Mouse (Mus musculus): ENCODE data around the gene Prkn.

Prkn gene

GRCm38 (mm10) chr17:11127217-11127616 is 287.0 kb downstream of the Prkn start:
- no peak for DNase-seq (ENCODE audit: low spot score in 2 of 2)

GRCm38 (mm10) chr17:11130919-11131318 is 290.7 kb downstream of the Prkn start:
- no peak for DNase-seq (ENCODE audit: low spot score in 2 of 2)

- DNase-seq (ENCODE audit: low spot score in 2 of 2), result peak in 1 of 2 experiments; percentile 32
Measured at GRCm38 (mm10) chr17:11142321-11142720, 302.1 kb downstream of the Prkn start.

- no peak for DNase-seq (ENCODE audit: low spot score in 2 of 2)
Measured at GRCm38 (mm10) chr17:11156119-11156518, 315.9 kb downstream of the Prkn start.

- DNase-seq (ENCODE audit: low spot score in 2 of 2), result peak; percentile 48 to 57
Measured at GRCm38 (mm10) chr17:11157536-11157935, 317.4 kb downstream of the Prkn start.

- no peak for DNase-seq (ENCODE audit: low spot score in 2 of 2)
Measured at GRCm38 (mm10) chr17:11161436-11161835, 321.3 kb downstream of the Prkn start.

GRCm38 (mm10) chr17:11162770-11163169 is 322.6 kb downstream of the Prkn start:
- no peak for DNase-seq (ENCODE audit: low spot score in 2 of 2)

GRCm38 (mm10) chr17:11187356-11187755 is 347.2 kb downstream of the Prkn start:
- no peak for DNase-seq (ENCODE audit: low spot score in 2 of 2)

GRCm38 (mm10) chr17:11188494-11188893 is 348.3 kb downstream of the Prkn start:
- no peak for DNase-seq (ENCODE audit: low spot score in 2 of 2)

GRCm38 (mm10) chr17:11190306-11190705 is 350.1 kb downstream of the Prkn start:
- DNase-seq (ENCODE audit: low spot score in 2 of 2), result no peak

- no peak for DNase-seq (ENCODE audit: low spot score in 2 of 2)
Measured at GRCm38 (mm10) chr17:11198134-11198533, 357.9 kb downstream of the Prkn start.

- DNase-seq (ENCODE audit: low spot score in 2 of 2), result peak in 1 of 2 experiments; percentile 11
Measured at GRCm38 (mm10) chr17:11209063-11209462, 368.9 kb downstream of the Prkn start.

- no peak for DNase-seq (ENCODE audit: low spot score in 2 of 2)
Measured at GRCm38 (mm10) chr17:11211006-11211405, 370.8 kb downstream of the Prkn start.

GRCm38 (mm10) chr17:11211591-11211990 is 371.4 kb downstream of the Prkn start:
- no peak for DNase-seq (ENCODE audit: low spot score in 2 of 2)

GRCm38 (mm10) chr17:11213689-11214088 is 373.5 kb downstream of the Prkn start:
- DNase-seq (ENCODE audit: low spot score in 2 of 2), result no peak

GRCm38 (mm10) chr17:11229011-11229410 is 388.8 kb downstream of the Prkn start:
- DNase-seq (ENCODE audit: low spot score in 2 of 2), result no peak

- no peak for DNase-seq (ENCODE audit: low spot score in 2 of 2)
Measured at GRCm38 (mm10) chr17:11229426-11229825, 389.2 kb downstream of the Prkn start.

- no peak for DNase-seq (ENCODE audit: low spot score in 2 of 2)
Measured at GRCm38 (mm10) chr17:11230604-11231395, 390.6 kb downstream of the Prkn start.

GRCm38 (mm10) chr17:11235273-11235672 is 395.1 kb downstream of the Prkn start:
- no peak for DNase-seq (ENCODE audit: low spot score in 2 of 2)

- no peak for DNase-seq (ENCODE audit: low spot score in 2 of 2)
Measured at GRCm38 (mm10) chr17:11245040-11245439, 404.9 kb downstream of the Prkn start.

- no peak for DNase-seq (ENCODE audit: low spot score in 2 of 2)
Measured at GRCm38 (mm10) chr17:11249216-11249615, 409.0 kb downstream of the Prkn start.

GRCm38 (mm10) chr17:11260663-11261062 is 420.5 kb downstream of the Prkn start:
- no peak for DNase-seq (ENCODE audit: low spot score in 2 of 2)

GRCm38 (mm10) chr17:11261679-11262078 is 421.5 kb downstream of the Prkn start:
- DNase-seq (ENCODE audit: low spot score in 2 of 2), result no peak

- no peak for DNase-seq (ENCODE audit: low spot score in 2 of 2)
Measured at GRCm38 (mm10) chr17:11267951-11268350, 427.8 kb downstream of the Prkn start.

Data from frontal cortex, postnatal 25 days (tissue).